Mouse (Mus musculus) forelimb bud, embryonic 11.5 days (tissue): ENCODE measurements around the gene Lst1.
A peak's percentile ranks its signal among the peaks of the same experiment; 100 is the strongest.
"Not testable (repeated sequence)": the region's sequence is repeated elsewhere in the genome, so short reads cannot be mapped to it uniquely, and the experiment has no call there.

Source experiments
- DNase-seq: peaks from one replicate; pipeline ENCODE4 v3.0.0-alpha.2; 2012; ENCODE audit warnings: low read depth, low spot score

Lst1 gene

DNA sequence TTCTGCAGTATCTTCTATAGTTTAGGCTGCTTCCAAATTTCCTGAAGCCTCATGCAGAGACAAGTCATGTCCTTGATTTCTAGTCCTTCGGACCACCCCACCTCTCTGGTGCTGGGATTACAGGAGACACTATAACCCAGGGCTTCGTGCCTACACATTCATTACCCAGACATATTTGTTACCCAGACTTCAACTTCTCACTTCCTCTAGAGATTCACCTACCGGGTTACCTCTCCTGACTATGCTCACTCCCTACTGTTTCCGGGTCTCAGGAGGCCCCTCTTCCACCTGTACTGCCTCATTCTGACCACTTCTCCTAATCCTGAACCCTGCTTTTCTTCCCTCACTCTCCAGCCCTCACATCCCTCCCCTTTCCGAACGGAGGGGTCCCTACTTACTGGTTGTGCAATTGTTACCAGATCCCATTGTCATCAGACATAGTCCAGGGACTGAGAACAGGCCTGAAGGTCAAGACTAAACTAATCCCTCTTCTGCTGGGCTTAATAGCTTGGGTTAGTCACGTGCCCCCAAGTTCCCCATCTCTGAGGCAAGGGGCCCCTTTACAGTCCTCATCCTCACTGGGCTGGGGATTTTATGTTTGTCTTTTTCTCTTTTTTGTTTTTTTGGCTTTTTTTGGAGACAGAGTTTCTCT is at the start of gene Lst1:
TSS of gene Lst1 (minus strand) at position 481 of the 652 bp plus-strand sequence.
- DNase-seq: no peak

DNA sequence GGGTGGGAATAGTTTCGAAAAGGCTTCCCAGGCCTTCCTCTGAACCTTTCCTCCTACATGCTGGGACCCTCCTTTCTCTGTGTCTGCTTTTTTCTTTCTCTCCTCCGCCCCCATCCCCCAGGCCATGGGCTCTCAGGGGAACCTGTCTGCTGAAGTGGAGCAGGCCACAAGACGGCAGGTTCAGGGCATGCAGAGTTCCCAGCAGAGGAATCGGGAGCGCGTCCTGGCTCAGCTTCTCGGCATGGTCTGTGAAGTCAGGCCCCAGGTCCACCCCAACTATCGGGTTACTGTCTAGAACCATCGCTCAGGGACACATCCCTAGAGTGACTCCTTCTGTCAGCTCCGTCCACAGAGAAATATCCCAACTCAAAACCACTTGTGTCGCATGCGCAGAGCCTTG is 49.3 kb upstream of the Lst1 start:
- DNase-seq: no peak

DNA sequence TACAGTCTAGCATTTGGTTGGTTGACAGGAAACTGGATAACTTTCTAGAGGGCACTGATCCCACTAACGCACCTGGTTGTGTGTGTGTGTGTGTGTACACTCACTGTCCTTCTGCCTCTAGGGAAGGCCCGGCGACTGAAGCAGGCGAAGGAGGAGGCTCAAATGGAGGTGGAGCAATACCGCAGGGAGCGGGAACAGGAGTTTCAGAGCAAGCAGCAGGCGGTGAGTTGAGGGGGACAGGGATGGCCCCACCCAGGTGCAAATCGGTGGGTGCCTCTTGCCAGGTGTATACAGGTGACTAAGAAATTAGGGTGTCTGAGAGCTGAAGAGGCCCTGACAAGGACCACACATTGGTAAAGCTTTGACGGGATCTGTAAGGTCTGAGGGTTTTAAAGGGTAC is 48.8 kb upstream of the Lst1 start:
- DNase-seq: no peak

DNA sequence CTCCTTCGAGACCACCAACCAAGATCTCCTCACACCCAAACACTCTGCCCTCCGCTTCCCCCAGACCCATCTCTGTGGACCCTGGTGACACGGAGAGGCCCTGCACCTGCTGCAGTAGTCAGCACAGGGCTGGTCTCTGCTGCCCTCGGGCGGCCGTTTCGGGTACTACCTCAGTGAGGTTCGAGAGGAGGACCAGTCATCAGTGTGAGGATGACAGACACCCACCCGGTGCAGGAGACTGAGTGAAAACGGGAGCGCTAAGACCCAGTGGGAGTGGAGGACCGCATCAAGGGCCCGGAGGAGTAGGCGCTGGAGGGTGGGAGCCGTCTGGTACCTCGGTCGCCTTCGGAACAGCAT is 48.1 kb upstream of the Lst1 start:
- peak; percentile 91 for DNase-seq

DNA sequence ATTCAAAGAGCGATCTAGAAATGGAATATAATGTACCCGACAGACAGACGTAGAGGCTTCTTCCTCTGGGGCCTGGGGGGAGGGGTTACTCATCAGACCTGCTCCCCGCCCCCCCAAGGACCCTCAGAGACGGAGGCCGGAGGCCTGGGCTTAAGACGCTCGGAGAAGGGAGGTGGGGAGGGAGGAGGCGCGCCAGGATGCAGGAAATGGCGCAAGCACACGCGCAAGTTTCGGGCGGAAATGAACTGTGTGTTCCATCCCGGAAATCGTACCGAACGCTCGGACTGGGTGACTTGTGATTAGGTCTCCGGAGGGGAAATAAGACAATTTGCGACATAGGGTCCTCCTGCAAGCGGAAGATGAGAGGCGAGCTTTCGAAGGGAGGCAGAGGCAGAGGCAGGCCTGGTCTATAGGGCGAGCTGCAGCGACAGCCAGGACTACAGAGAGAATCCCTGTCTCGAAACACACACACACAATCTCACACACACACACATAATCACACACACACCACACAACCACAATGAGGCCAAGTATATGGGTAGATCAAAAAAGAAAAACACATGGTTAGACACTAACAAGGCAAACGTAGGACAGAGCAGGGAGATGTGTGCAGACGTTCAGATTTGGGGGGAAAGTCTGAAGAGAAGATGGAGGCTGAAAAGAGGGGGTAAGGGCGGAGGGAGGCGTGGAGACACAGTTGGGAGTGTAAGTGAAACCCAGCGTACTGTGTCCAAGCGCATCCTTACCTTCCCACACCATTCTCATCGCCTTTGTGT is 47.6 kb upstream of the Lst1 start, which contains the start of gene Nfkbil1:
TSS of gene Nfkbil1 (minus strand) at position 179 of the 776 bp plus-strand sequence.
- DNase-seq: peak; percentile 94

DNA sequence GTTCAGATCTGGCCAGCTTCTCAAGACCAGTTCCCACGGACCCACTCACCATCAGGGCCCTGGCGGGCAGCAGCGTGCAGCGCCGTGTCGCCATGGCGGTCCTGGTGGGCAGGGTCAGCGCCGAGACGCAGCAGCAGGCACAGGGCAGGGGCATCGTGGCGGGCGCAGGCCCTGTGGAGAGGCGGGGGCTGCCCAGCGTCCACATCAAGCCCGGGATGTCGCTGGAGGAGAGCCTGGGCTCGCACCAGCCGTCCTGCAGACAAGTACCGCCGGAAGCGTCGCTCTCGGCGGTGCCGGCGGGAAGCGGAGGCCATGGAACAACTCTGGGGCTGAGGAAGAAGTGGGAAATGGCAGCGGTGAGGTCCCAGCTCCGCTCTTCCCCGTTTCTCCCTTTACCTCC is 46.7 kb upstream of the Lst1 start:
- no peak for DNase-seq

DNA sequence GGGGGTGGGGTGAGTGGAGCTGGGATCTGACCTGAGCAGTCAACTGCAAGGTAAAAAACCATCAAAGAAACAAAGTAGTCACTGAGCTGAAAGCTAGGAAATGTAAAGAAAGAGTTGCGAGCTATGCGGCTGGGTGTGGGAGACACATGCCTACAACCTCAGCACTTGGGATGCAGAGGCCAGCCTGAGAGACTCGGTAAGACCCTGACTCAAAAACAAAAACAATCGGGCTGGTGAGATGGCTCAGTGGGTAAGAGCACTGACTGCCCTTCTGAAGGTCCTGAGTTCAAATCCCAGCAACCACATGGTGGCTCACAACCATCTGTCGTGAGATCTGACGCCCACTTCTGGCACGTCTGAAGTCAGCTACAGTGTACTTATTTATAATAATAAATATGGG is 45.9 kb upstream of the Lst1 start:
- DNase-seq: not testable (repeated sequence)

DNA sequence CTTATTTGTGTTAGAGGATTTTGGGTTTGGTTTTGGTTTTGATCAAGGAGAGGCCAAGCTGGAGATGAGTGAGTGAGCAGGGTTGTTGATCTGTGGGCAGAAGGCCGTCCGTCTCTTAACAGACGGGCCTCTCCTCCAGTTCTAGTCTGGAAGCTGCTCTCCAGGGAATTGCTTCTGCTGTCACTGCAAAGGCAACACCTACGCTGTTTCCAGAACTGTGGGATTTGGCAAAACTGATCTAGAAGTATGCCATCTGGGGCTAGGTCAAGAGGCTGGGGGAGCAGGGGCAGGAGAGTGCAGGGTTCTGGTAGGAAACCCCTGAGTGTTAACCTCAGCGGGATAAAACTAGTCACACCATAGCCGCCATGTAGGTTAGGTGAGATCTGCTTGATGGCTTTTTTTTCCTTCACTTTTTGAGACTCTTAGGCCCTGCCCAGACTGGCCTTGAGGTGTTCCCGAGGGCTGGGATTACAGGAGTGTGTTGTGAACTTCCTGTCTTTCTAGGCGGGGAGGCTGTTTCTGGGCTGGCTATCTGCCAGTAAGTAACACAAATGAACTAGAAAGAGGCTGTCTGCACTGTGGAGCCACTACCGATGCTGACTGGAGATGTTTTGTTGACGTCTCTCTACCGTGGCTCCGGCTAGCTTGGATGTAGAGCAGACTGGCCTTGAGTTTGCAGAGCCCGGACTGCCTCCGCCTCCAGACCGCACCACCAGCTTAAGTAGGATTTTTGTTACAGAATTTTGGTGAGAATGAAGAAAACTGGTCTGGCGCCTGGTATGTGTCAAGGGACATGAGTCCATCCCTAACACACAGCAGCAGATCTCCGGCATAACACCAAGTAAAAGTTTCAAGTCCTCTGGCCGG is 45.1 kb upstream of the Lst1 start, which contains the start of gene Atp6v1g2:
TSS of gene Atp6v1g2 (plus strand) at position 547 of the 867 bp plus-strand sequence.
- DNase-seq: no peak

DNA sequence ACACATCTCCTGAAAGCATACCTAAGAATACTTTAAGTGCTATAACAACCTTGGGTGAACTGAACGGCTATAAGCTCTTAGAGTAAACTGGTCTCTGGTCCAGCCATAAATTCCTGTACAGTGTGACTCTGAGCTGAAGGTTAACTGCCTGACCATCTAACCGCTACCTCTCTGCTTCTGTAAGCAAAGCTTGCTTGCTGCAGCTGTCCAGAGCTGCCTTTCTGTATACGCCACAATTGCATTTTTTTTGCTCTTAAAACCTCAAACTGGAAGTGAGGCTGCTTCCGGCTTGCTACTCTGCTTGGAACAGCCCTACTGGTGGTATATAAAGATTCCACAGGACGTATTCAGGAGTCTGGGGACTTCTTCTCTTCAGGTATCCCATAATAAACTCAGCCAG is 44.4 kb upstream of the Lst1 start:
- DNase-seq: no peak

DNA sequence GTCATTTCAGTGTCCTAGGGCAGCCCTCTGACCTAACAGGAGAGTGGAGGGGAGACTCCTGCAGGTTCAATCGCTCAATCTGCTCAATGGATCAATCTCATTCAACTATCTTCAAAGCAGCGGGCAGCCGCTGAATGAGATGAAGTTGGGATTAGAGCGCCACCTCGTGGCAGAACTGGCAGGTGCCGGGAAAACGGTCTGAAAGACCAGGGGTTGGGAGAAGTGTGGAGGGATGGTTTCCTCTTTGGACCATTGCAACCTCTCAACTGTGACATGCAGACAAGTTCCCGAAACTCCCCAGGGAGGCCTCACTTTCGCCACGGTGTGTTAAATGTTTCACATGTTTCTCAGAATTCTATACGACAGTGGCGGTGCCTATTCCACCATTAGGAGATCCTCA is 43.8 kb upstream of the Lst1 start:
- DNase-seq: peak; percentile 84

DNA sequence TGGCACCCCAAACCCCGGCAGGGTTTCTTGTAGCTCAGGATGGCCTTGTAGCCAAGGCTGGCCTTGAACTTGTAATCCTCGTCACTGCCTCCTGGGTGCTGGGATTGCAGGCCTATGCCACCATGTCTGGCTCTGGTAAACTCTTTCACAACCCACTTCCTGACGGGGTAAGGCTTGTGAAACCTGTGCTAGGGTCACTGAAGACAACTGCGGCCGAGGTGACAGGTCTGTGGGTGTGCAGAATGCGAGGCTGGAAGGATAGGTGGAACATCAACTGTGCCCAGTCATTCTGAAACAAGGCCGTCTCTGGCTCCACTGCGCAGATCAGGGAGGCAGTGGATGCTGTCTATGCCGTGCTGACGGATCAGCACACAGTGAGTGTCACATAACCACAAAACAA is 42.8 kb upstream of the Lst1 start:
- DNase-seq: no peak

DNA sequence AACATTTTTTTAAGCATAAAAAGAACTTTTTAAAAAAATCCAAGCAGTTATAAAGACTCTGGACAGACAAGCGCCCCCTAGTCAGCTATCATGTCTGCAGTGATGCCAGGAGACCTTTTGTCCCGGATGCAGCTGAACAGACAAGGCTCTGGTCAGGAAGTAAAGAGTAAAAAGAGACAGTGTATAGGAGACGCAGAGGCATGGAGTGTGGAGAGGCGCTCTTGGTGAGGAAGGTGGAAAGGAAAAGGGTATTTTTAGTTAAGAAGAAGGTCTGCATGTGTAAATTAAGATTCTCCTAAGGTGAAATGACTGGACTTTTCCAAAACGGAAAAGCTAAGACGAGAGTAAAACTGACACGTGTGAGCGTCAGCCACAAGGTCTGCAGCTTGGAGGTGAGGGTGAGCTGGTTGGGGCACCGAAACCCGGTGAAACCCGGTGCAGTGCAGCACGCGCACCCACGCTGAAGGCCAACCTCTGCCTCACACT is 38.4 kb upstream of the Lst1 start:
- DNase-seq: no peak

DNA sequence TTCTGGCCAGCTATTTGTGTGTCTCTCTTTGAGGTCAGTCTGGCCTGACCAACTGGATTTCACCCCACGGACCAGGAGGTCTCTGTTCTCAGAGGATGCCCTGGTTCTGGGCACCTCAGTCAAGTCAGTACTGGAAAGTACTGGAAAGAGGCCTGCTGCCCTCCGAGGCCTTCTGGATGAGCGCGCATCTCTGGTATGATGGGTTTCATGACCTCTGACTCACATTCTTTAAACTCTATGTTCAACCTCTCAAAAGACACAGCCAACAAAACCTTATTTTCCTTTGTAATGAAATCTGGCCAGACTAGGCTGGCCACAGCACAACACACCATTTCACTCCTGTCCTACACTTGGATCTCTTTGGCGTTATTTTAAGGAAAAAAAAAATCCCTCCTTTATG is 37.2 kb upstream of the Lst1 start:
- DNase-seq: no peak

DNA sequence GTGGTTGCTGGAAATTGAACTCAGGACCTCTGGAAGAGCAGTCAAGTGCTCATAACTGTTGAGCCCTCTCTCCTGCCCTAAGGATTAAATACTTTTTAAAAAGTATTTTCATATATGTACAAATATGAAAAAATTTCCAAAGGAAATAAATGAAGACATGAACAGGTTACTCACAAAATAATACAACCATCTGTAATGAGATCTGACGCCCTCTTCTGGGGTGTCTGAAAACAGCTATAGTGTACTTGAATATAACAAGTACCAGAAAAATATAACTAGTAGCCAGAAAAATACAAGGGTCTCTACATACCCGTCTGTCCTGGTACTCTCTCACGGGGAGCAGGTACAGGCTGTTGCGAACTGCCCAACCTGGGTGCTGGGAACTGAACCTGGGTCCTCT is 36.4 kb upstream of the Lst1 start:
- no peak for DNase-seq

DNA sequence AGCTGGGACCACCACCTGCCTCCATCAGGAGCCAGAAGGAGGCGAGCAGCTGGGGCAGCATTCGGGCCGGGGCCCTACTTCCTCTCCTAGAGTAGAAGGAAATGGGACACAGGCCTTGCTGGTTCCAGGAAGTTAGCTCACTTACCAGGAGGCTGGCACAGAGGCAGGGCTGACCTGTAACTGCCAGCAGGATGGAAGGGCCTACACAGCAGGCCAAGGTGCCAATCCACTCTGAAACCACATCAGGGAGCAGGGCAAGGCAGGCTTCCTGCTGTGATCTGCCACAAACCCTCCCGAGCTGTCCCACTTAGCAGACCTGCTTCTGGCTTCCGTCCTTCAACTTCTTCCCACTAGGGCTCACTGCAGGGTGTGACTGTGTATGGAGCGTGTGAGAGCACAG is 34.1 kb upstream of the Lst1 start:
- DNase-seq: no peak

DNA sequence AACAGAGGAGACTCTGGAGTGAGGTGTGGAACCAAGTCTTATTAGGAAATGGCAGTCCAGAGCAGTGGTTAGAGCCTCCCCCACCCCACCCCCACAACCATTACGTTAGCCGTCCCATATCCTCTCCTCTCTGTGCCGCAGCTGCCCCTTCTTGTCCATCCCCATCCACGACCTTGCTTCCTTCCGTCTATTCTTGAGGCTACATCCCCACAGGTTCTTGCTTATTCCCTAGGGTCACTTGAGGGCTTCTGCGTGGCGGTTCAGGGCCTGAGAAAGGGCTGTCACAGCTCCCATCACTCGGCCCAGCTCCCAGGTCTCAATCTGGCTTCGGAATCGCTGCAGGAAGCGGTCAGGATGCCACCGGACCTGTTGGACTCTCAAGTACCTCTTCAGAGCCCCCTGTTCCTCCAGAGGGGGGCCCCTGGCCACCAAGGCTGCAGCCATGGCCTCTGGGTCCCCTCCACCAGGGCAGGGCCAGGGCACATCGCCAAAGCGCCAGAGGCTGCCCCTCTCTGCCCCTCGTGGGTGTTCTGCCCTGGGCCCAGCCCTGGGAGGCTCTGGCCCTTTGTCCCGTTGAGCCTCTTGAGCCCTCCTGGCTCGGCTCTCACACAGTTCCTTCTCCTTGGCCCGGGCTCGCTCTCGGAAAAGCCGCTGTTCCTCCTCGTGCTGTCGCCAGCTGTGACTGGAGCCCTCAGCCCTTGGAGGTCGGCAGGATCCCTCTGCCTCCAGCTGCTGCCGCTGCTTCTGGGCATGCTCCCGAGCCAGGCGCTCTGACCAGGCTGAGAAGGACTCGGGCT is 32.1 kb upstream of the Lst1 start, which contains the start of gene Gm16181:
TSS of gene Gm16181 (plus strand) at position 679 of the 797 bp plus-strand sequence.
- no peak for DNase-seq

DNA sequence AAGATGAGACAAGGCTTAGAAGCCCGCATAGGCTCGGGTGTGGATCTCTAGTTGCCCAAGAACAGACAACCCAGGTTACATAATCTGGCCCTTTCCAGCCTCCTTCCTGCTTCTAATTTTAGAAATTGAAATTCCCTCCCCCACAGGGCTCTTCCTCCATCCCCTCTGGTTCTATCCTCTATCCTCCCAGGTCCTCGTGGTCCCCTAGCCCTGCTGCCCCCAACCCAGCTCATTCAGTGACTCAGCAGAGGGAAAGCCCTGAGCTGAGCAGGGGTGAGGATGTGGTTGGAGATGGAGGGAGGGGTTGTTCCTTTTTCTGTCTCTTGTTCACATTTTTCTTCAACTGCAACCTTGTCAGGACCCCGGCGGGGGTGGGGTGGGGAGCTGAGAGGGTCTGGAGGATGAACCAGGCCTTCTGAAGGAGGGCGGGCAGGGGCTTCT is 31.4 kb upstream of the Lst1 start:
- DNase-seq: no peak

DNA sequence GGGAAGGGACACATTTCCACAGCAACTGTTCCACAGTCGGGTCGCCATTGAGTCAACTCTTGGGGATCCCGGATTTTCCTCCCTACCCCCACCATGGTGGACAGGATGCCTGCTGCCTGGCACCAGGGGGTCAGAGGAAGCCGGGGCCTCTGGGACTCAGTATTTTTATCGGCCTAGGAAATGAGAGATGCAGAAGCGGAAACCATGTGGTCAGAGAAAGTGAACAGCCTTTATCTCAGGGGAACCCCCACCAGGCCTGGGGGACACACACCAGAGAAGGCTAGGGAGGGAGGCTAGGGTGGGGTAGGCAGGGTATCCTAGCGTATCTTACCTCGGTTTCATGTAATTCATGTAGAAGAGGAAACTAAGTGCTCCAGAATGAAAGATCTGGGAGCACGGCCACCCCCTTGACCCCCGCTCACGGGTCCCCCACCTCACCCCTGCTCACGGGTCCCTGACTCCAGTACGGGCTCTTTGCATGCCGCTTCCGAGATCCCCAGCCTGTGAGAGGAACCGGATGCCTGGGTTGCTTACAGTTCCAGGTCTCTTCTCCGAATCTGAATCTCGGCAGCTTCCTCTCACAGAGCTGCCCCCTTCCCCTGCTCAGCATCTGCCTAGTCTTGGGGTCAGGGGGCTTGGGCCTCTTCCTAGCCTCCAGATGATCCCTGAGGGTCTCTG is 30.4 kb upstream of the Lst1 start:
- no peak for DNase-seq

DNA sequence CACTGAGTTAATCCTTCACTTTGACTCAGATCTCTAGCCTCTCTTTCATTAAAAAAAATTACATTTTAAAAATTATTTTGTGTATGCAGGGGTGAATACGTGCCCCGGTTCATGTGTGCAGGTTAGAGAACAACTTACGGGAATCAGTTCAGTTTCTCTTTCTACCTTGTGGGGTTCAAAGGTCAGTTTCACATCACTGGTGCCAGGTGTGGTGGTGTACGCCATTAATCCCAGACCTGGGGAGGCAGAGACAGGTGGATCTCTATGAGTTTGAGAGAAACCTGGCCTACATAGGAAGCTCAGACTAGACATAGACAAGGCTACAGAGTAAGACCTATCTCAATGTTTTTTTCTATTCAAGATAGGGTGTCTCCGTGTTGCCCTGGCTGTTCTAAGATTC is 24.8 kb upstream of the Lst1 start:
- no peak for DNase-seq

DNA sequence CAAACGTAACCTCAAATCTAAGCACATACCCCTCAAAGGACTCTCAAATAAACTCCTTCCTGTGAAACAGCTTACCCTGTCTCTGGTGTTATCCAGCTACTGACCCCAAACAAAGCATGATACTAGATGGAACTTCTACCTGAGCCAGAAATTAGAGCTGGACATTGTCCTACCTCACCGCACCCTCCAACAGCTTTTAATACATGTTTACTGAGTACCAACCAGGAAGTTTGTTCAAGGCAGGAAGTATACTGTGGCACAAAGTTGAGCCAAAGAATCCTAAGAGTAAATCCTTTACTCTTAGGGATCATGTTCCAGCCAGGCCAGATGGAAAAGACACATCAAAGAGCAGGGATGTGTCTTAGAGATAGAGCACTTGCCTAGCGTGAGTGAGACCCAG is 22.4 kb upstream of the Lst1 start:
- no peak for DNase-seq
